Mouse (Mus musculus): Measurements from ENCODE around the gene Gm9780. TPM values are rescaled to one million over a fixed set of nuclear protein-coding genes. Genes with fewer than 3 reads are reported as not detected.
"Not testable (repeated sequence)": the region's sequence is repeated elsewhere in the genome, so short reads cannot be mapped to it uniquely, and the experiment has no call there.

Gene Gm9780
- 1 to 10 TPM; 2.8 to 6.5 TPM for total RNA-seq (2021)
- long read RNA-seq, experiment 1, partial matches to known transcripts, result 0 of 1 reads
- long read RNA-seq, experiment 1, other reads (novel, unspliced or antisense), result 0 of 1 reads
- long read RNA-seq, experiment 2, partial matches to known transcripts, result 1 of 1 reads
- long read RNA-seq, experiment 2, other reads (novel, unspliced or antisense), result 0 of 1 reads

GRCm38 (mm10) chr14:26042611-26043010 lies at the start of gene Gm9780:
Gene Gm9780, minus strand, starts transcription at chr14:26042711.
- DNase-seq (ENCODE audit: extremely low spot score in 1 of 2, low spot score in 2 of 2); intact Hi-C loops (cut with DNase I): not testable (repeated sequence)

GRCm38 (mm10) chr14:26081997-26082396 lies 39.5 kb upstream of the Gm9780 start, which contains the start of gene Cphx3:
Gene Cphx3, plus strand, starts transcription at chr14:26082297.
- intact Hi-C loops (cut with DNase I), result not testable (repeated sequence)

More at GRCm38 (mm10) chr14:26042611-26043010, at the start of gene Gm9780:
- H3K4me3 ChIP-seq, H3K27ac ChIP-seq: not testable (repeated sequence)

GRCm38 (mm10) chr14:26081216-26081615 lies 38.7 kb upstream of the Gm9780 start, which contains the start of gene Cphx2:
Gene Cphx2, plus strand, starts transcription at chr14:26081516.
- H3K4me3 ChIP-seq; intact Hi-C loops (cut with DNase I); H3K27ac ChIP-seq; DNase-seq (ENCODE audit: extremely low spot score in 1 of 2, low spot score in 2 of 2): not testable (repeated sequence)

More at GRCm38 (mm10) chr14:26081997-26082396, 39.5 kb upstream of the Gm9780 start, which contains the start of gene Cphx3:
- DNase-seq (ENCODE audit: extremely low spot score in 1 of 2, low spot score in 2 of 2); H3K4me3 ChIP-seq; H3K27ac ChIP-seq: not testable (repeated sequence)

GRCm38 (mm10) chr14:26076620-26077390 lies 34.3 kb upstream of the Gm9780 start:
- DNase-seq (ENCODE audit: extremely low spot score in 1 of 2, low spot score in 2 of 2); H3K4me3 ChIP-seq; H3K27ac ChIP-seq; intact Hi-C loops (cut with DNase I): not testable (repeated sequence)

- intact Hi-C loops (cut with DNase I); H3K27ac ChIP-seq; DNase-seq (ENCODE audit: extremely low spot score in 1 of 2, low spot score in 2 of 2); H3K4me3 ChIP-seq: not testable (repeated sequence)
Measured at GRCm38 (mm10) chr14:26067325-26067633, 24.8 kb upstream of the Gm9780 start, which contains the start of gene Tmem254c. Gene Tmem254c, minus strand, starts transcription at chr14:26067355.

- H3K4me3 ChIP-seq; H3K27ac ChIP-seq; intact Hi-C loops (cut with DNase I); DNase-seq (ENCODE audit: extremely low spot score in 1 of 2, low spot score in 2 of 2): not testable (repeated sequence)
Measured at GRCm38 (mm10) chr14:26066574-26067324, 24.2 kb upstream of the Gm9780 start.

- H3K27ac ChIP-seq; DNase-seq (ENCODE audit: extremely low spot score in 1 of 2, low spot score in 2 of 2); H3K4me3 ChIP-seq; intact Hi-C loops (cut with DNase I): not testable (repeated sequence)
Measured at GRCm38 (mm10) chr14:26059362-26059761, 16.9 kb upstream of the Gm9780 start.

GRCm38 (mm10) chr14:26058184-26058583 lies 15.7 kb upstream of the Gm9780 start:
- intact Hi-C loops (cut with DNase I); H3K27ac ChIP-seq; DNase-seq (ENCODE audit: extremely low spot score in 1 of 2, low spot score in 2 of 2); H3K4me3 ChIP-seq: not testable (repeated sequence)

- H3K4me3 ChIP-seq; intact Hi-C loops (cut with DNase I); DNase-seq (ENCODE audit: extremely low spot score in 1 of 2, low spot score in 2 of 2); H3K27ac ChIP-seq: not testable (repeated sequence)
Measured at GRCm38 (mm10) chr14:26048767-26049166, 6.3 kb upstream of the Gm9780 start.

GRCm38 (mm10) chr14:26047026-26047425 lies 4.5 kb upstream of the Gm9780 start:
- H3K4me3 ChIP-seq; H3K27ac ChIP-seq; intact Hi-C loops (cut with DNase I); DNase-seq (ENCODE audit: extremely low spot score in 1 of 2, low spot score in 2 of 2): not testable (repeated sequence)

- intact Hi-C loops (cut with DNase I); DNase-seq (ENCODE audit: extremely low spot score in 1 of 2, low spot score in 2 of 2); H3K27ac ChIP-seq; H3K4me3 ChIP-seq: not testable (repeated sequence)
Measured at GRCm38 (mm10) chr14:26045007-26045406, 2.5 kb upstream of the Gm9780 start.

- intact Hi-C loops (cut with DNase I); H3K4me3 ChIP-seq; H3K27ac ChIP-seq; DNase-seq (ENCODE audit: extremely low spot score in 1 of 2, low spot score in 2 of 2): not testable (repeated sequence)
Measured at GRCm38 (mm10) chr14:26035439-26035838, 7.1 kb downstream of the Gm9780 start.

- H3K4me3 ChIP-seq; intact Hi-C loops (cut with DNase I); DNase-seq (ENCODE audit: extremely low spot score in 1 of 2, low spot score in 2 of 2); H3K27ac ChIP-seq: not testable (repeated sequence)
Measured at GRCm38 (mm10) chr14:26034364-26034763, 8.1 kb downstream of the Gm9780 start.

- intact Hi-C loops (cut with DNase I); H3K27ac ChIP-seq; DNase-seq (ENCODE audit: extremely low spot score in 1 of 2, low spot score in 2 of 2); H3K4me3 ChIP-seq: not testable (repeated sequence)
Measured at GRCm38 (mm10) chr14:26025653-26026052, 16.9 kb downstream of the Gm9780 start.

- H3K27ac ChIP-seq; DNase-seq (ENCODE audit: extremely low spot score in 1 of 2, low spot score in 2 of 2); H3K4me3 ChIP-seq; intact Hi-C loops (cut with DNase I): not testable (repeated sequence)
Measured at GRCm38 (mm10) chr14:26022831-26023230, 19.7 kb downstream of the Gm9780 start.

GRCm38 (mm10) chr14:26021555-26021954 lies 21.0 kb downstream of the Gm9780 start:
- H3K27ac ChIP-seq; DNase-seq (ENCODE audit: extremely low spot score in 1 of 2, low spot score in 2 of 2); intact Hi-C loops (cut with DNase I); H3K4me3 ChIP-seq: not testable (repeated sequence)

GRCm38 (mm10) chr14:26016414-26016813 lies 26.1 kb downstream of the Gm9780 start:
- H3K27ac ChIP-seq; intact Hi-C loops (cut with DNase I); H3K4me3 ChIP-seq; DNase-seq (ENCODE audit: extremely low spot score in 1 of 2, low spot score in 2 of 2): not testable (repeated sequence)
